Mouse (Mus musculus) spleen, postnatal 4 days (tissue): ENCODE results near the gene Mgat4d.
A peak's percentile ranks its signal among the peaks of the same experiment; 100 is the strongest.

Source experiments
- DNase-seq, 2 experiments: peaks; one replicate each; pipeline ENCODE4 v3.0.0; 2022; ENCODE audit warnings: low spot score in 2 of 2

The Mgat4d gene

GRCm38 (mm10) chr8:83390006-83390701 lies 41.9 kb downstream of the Mgat4d start:
- DNase-seq: peak in 1 of 2 experiments; percentile 64

GRCm38 (mm10) chr8:83392521-83392920 lies 44.2 kb downstream of the Mgat4d start:
- DNase-seq: no peak

- no peak for DNase-seq
Observed at GRCm38 (mm10) chr8:83394325-83394724, 46.1 kb downstream of the Mgat4d start.

- no peak for DNase-seq
Observed at GRCm38 (mm10) chr8:83396680-83397079, 48.4 kb downstream of the Mgat4d start.

- no peak for DNase-seq
Observed at GRCm38 (mm10) chr8:83397726-83398125, 49.5 kb downstream of the Mgat4d start.

GRCm38 (mm10) chr8:83405548-83405947 lies 57.3 kb downstream of the Mgat4d start:
- no peak for DNase-seq

GRCm38 (mm10) chr8:83406836-83407235 lies 58.6 kb downstream of the Mgat4d start:
- DNase-seq: no peak

GRCm38 (mm10) chr8:83408496-83408895 lies 60.2 kb downstream of the Mgat4d start:
- no peak for DNase-seq

GRCm38 (mm10) chr8:83416878-83417277 lies 68.6 kb downstream of the Mgat4d start:
- no peak for DNase-seq

GRCm38 (mm10) chr8:83417970-83418369 lies 69.7 kb downstream of the Mgat4d start:
- peak in 1 of 2 experiments; percentile 56 for DNase-seq

- DNase-seq: no peak
Observed at GRCm38 (mm10) chr8:83418805-83419516, 70.7 kb downstream of the Mgat4d start.

- DNase-seq: peak in 1 of 2 experiments; percentile 52
Observed at GRCm38 (mm10) chr8:83421354-83421753, 73.1 kb downstream of the Mgat4d start.

- DNase-seq: peak in 1 of 2 experiments; percentile 72
Observed at GRCm38 (mm10) chr8:83423032-83423825, 75.0 kb downstream of the Mgat4d start.

- no peak for DNase-seq
Observed at GRCm38 (mm10) chr8:83425202-83425601, 76.9 kb downstream of the Mgat4d start.

- DNase-seq: no peak
Observed at GRCm38 (mm10) chr8:83426104-83426759, 78.0 kb downstream of the Mgat4d start.

GRCm38 (mm10) chr8:83426949-83427348 lies 78.7 kb downstream of the Mgat4d start:
- DNase-seq: peak in 1 of 2 experiments; percentile 55

GRCm38 (mm10) chr8:83428621-83429020 lies 80.3 kb downstream of the Mgat4d start:
- peak in 1 of 2 experiments; percentile 55 for DNase-seq

GRCm38 (mm10) chr8:83429071-83429524 lies 80.8 kb downstream of the Mgat4d start:
- peak; percentile 60 to 64 for DNase-seq
